Mouse (Mus musculus): ENCODE measurements around the gene Ror2. TPM values are rescaled to one million over a fixed set of nuclear protein-coding genes. Genes with fewer than 3 reads are reported as not detected.
"Not testable (repeated sequence)": the region's sequence is repeated elsewhere in the genome, so short reads cannot be mapped to it uniquely, and the experiment has no call there.

Ror2 gene
- polyA plus RNA-seq (2014; fragmentation: Nextera tagmentation; extraction: Ambion mirVana) = 2.2 and 2.6 TPM in 2 replicates

DNA sequence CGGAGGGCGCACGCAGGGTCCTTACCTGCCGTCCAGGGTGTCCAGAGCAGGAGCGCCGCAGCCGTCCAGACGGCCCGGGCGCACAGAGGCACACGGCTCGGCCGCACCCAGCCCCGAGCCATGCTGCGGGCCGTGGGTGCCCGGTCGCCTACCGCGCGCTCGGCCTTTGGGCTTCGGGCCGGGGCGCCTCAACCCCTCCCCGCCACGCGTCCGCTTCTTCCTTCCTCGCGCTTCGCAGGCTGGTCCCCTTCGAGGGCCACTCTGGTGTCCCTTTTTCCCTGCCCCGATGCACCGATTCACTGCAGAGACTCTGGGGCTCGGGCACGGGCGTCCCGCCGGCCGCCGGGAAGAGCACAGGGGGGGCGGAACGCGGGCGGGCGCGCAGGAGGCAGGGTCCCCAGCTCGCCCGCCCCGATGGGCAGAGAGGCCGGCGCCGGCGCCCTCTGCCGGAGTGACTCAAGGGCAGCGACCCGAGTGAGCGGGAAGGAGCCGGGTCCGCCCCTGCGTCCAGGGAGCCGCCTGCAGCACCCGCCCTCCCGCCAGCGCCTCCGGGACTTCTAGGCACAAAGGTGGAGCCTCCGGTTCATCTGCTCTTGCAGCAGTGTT lies at the start of gene Ror2:
Gene Ror2, minus strand, starts transcription at position 369 of the 606 bp plus-strand sequence.
- H3K4me1 ChIP-seq (ENCODE audit: control insufficient read depth, insufficient read depth, low read length) = peaks cover 16% of the 10 kb centered on the region
- no peak within 1 kb of the TSS for H3K27ac ChIP-seq (ENCODE audit: low read depth, low read length)
- peak within 1 kb of the TSS; percentile 52 for H3K4me3 ChIP-seq (ENCODE audit: low read depth, low read length)
- H3K9me3 ChIP-seq (replicated peaks; ENCODE audit: control insufficient read depth, low read length) = no peaks in the 10 kb centered on the region
- ATAC-seq = peak; percentile 87
- WGBS = under 1% methylated on average over 50 of the region's 68 CpGs
- H3K27me3 ChIP-seq (replicated peaks; ENCODE audit: control insufficient read depth, insufficient read depth, low read length) = peaks cover 15% of the 10 kb centered on the region; the same call in 1 of the 2 replicates
- no peaks in the 10 kb centered on the region for H3K36me3 ChIP-seq (ENCODE audit: control insufficient read depth, insufficient read depth, low read length)
- peak; percentile 75 for DNase-seq (ENCODE audit: low spot score)
- H3K4me2 ChIP-seq (ENCODE audit: low read length) = peak within 1 kb of the TSS; percentile 71
- H3K9ac ChIP-seq (ENCODE audit: low read length) = peak within 1 kb of the TSS; percentile 74

- no peaks in the 10 kb centered on the region for H3K4me1 ChIP-seq (ENCODE audit: control insufficient read depth, insufficient read depth, low read length)
- H3K4me2 ChIP-seq (ENCODE audit: low read length) = no peak overlapping the region
- WGBS = 92% methylated on average over 8 of the region's 8 CpGs
- no peak overlapping the region for H3K4me3 ChIP-seq (ENCODE audit: low read depth, low read length)
- no peak overlapping the region for H3K9ac ChIP-seq (ENCODE audit: low read length)
- ATAC-seq = no peak
- peaks cover 60% of the 10 kb centered on the region for H3K36me3 ChIP-seq (ENCODE audit: control insufficient read depth, insufficient read depth, low read length)
- no peaks in the 10 kb centered on the region for H3K9me3 ChIP-seq (replicated peaks; ENCODE audit: control insufficient read depth, low read length)
- no peak overlapping the region for H3K27ac ChIP-seq (ENCODE audit: low read depth, low read length)
- DNase-seq (ENCODE audit: low spot score) = no peak
- H3K27me3 ChIP-seq (replicated peaks; ENCODE audit: control insufficient read depth, insufficient read depth, low read length) = no peaks in the 10 kb centered on the region
Observed at GRCm38 (mm10) chr13:53333769-53334168, 47.8 kb upstream of the Ror2 start.

GRCm38 (mm10) chr13:53330246-53330645 lies 44.3 kb upstream of the Ror2 start:
- Histone ChIP-seq H3K27ac (ENCODE audit: low read depth, low read length) (no peak overlapping the region), H3K4me2 (ENCODE audit: low read length) (no peak overlapping the region), H3K9ac (ENCODE audit: low read length) (no peak overlapping the region), H3K36me3 (ENCODE audit: control insufficient read depth, insufficient read depth, low read length) (peaks cover 30% of the 10 kb centered on the region), H3K4me1 (ENCODE audit: control insufficient read depth, insufficient read depth, low read length) (no peaks in the 10 kb centered on the region), H3K27me3 (replicated peaks; ENCODE audit: control insufficient read depth, insufficient read depth, low read length) (no peaks in the 10 kb centered on the region), H3K9me3 (replicated peaks; ENCODE audit: control insufficient read depth, low read length) (no peaks in the 10 kb centered on the region), H3K4me3 (ENCODE audit: low read depth, low read length) (no peak overlapping the region)
- WGBS = 74% methylated on average over 2 of the region's 2 CpGs
- ATAC-seq = no peak
- no peak for DNase-seq (ENCODE audit: low spot score)

DNA sequence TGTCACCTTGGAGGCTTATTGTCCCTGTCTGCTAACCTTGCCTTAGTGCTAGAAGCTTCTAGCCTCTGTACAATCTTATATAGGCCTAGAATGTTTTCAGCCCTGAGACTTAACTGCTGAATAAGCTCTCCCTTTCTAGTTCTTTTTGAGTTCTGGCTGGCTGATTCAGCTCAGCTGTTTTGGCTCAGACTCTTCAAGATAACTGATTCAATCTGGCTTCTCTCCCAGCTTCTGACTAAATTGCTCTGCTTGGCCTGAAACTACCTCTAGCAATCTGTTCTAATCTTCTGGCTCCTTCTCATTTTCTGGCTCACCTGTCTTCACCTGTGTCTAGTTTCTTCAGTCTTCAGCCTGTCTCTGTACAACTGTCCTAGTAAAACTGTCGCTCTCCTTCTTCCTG lies 39.6 kb upstream of the Ror2 start:
- Histone ChIP-seq H3K9me3 (replicated peaks; ENCODE audit: control insufficient read depth, low read length) (no peaks in the 10 kb centered on the region), H3K4me1 (ENCODE audit: control insufficient read depth, insufficient read depth, low read length) (no peaks in the 10 kb centered on the region), H3K27me3 (replicated peaks; ENCODE audit: control insufficient read depth, insufficient read depth, low read length) (no peaks in the 10 kb centered on the region), H3K9ac (ENCODE audit: low read length) (no peak overlapping the region), H3K36me3 (ENCODE audit: control insufficient read depth, insufficient read depth, low read length) (no peaks in the 10 kb centered on the region), H3K4me3 (ENCODE audit: low read depth, low read length) (no peak overlapping the region), H3K27ac (ENCODE audit: low read depth, low read length) (no peak overlapping the region), H3K4me2 (ENCODE audit: low read length) (no peak overlapping the region)
- ATAC-seq (no peak), DNase-seq (ENCODE audit: low spot score) (peak; percentile 59)
- 95% methylated on average over 1 of the region's 1 CpGs for WGBS

DNA sequence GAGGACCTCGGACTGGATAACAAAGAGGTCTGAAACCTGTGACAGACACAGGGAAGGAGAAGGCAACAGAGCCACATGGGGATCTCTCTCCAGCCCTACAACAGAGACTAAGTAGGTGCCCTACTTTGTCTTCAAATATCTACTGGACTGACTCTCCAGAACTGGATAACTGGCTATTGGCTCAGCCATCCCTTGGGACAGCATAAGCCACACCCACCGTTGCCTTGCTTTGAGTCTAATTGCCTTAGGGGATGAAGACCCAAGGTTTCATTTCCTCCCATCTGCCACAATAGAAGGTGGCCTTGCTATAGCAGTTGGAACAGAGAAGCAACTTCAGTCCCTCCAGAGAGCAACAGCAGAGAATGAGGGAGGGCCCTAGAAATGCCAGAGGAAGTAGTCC lies 37.7 kb upstream of the Ror2 start:
- DNase-seq (ENCODE audit: low spot score) = no peak

GRCm38 (mm10) chr13:53320899-53321298 lies 35.0 kb upstream of the Ror2 start:
- Histone ChIP-seq H3K4me1 (ENCODE audit: control insufficient read depth, insufficient read depth, low read length) (no peaks in the 10 kb centered on the region), H3K9me3 (replicated peaks; ENCODE audit: control insufficient read depth, low read length) (no peaks in the 10 kb centered on the region), H3K27me3 (replicated peaks; ENCODE audit: control insufficient read depth, insufficient read depth, low read length) (no peaks in the 10 kb centered on the region), H3K4me3 (ENCODE audit: low read depth, low read length) (no peak overlapping the region), H3K4me2 (ENCODE audit: low read length) (no peak overlapping the region), H3K36me3 (ENCODE audit: control insufficient read depth, insufficient read depth, low read length) (no peaks in the 10 kb centered on the region), H3K27ac (ENCODE audit: low read depth, low read length) (no peak overlapping the region), H3K9ac (ENCODE audit: low read length) (no peak overlapping the region)
- 86% methylated on average over 12 of the region's 12 CpGs for WGBS
- no peak for ATAC-seq
- no peak for DNase-seq (ENCODE audit: low spot score)

More for the DNA sequence above, 37.7 kb upstream of the Ror2 start:
- H3K36me3 ChIP-seq (ENCODE audit: control insufficient read depth, insufficient read depth, low read length) = no peaks in the 10 kb centered on the region
- H3K4me2 ChIP-seq (ENCODE audit: low read length) = no peak overlapping the region
- WGBS = 91% methylated on average over 2 of the region's 2 CpGs
- no peak overlapping the region for H3K9ac ChIP-seq (ENCODE audit: low read length)
- H3K9me3 ChIP-seq (replicated peaks; ENCODE audit: control insufficient read depth, low read length) = no peaks in the 10 kb centered on the region
- no peaks in the 10 kb centered on the region for H3K4me1 ChIP-seq (ENCODE audit: control insufficient read depth, insufficient read depth, low read length)
- H3K27me3 ChIP-seq (replicated peaks; ENCODE audit: control insufficient read depth, insufficient read depth, low read length) = no peaks in the 10 kb centered on the region
- no peak overlapping the region for H3K4me3 ChIP-seq (ENCODE audit: low read depth, low read length)
- ATAC-seq = no peak
- no peak overlapping the region for H3K27ac ChIP-seq (ENCODE audit: low read depth, low read length)

- Histone ChIP-seq H3K4me1 (ENCODE audit: control insufficient read depth, insufficient read depth, low read length) (no peaks in the 10 kb centered on the region), H3K36me3 (ENCODE audit: control insufficient read depth, insufficient read depth, low read length) (no peaks in the 10 kb centered on the region), H3K4me2 (ENCODE audit: low read length) (no peak overlapping the region), H3K27ac (ENCODE audit: low read depth, low read length) (no peak overlapping the region), H3K9ac (ENCODE audit: low read length) (no peak overlapping the region), H3K9me3 (replicated peaks; ENCODE audit: control insufficient read depth, low read length) (no peaks in the 10 kb centered on the region), H3K4me3 (ENCODE audit: low read depth, low read length) (no peak overlapping the region), H3K27me3 (replicated peaks; ENCODE audit: control insufficient read depth, insufficient read depth, low read length) (no peaks in the 10 kb centered on the region)
- ATAC-seq = no peak
- DNase-seq (ENCODE audit: low spot score) = no peak
- WGBS = 63% methylated on average over 11 of the region's 11 CpGs
Observed at GRCm38 (mm10) chr13:53316515-53317295, 30.8 kb upstream of the Ror2 start.

GRCm38 (mm10) chr13:53315757-53316156 lies 29.8 kb upstream of the Ror2 start:
- H3K4me1 ChIP-seq (ENCODE audit: control insufficient read depth, insufficient read depth, low read length); H3K9ac ChIP-seq (ENCODE audit: low read length); ATAC-seq; H3K36me3 ChIP-seq (ENCODE audit: control insufficient read depth, insufficient read depth, low read length); H3K27me3 ChIP-seq (replicated peaks; ENCODE audit: control insufficient read depth, insufficient read depth, low read length); H3K9me3 ChIP-seq (replicated peaks; ENCODE audit: control insufficient read depth, low read length); H3K4me2 ChIP-seq (ENCODE audit: low read length); H3K4me3 ChIP-seq (ENCODE audit: low read depth, low read length); H3K27ac ChIP-seq (ENCODE audit: low read depth, low read length); DNase-seq (ENCODE audit: low spot score): not testable (repeated sequence)
- 77% methylated on average over 4 of the region's 4 CpGs for WGBS

GRCm38 (mm10) chr13:53310442-53310841 lies 24.5 kb upstream of the Ror2 start:
- no peak for DNase-seq (ENCODE audit: low spot score)

More at GRCm38 (mm10) chr13:53310442-53310841, 24.5 kb upstream of the Ror2 start:
- Histone ChIP-seq H3K27ac (ENCODE audit: low read depth, low read length) (no peak overlapping the region), H3K4me2 (ENCODE audit: low read length) (no peak overlapping the region), H3K36me3 (ENCODE audit: control insufficient read depth, insufficient read depth, low read length) (no peaks in the 10 kb centered on the region), H3K4me3 (ENCODE audit: low read depth, low read length) (no peak overlapping the region), H3K9ac (ENCODE audit: low read length) (no peak overlapping the region), H3K4me1 (ENCODE audit: control insufficient read depth, insufficient read depth, low read length) (peaks cover 14% of the 10 kb centered on the region), H3K9me3 (replicated peaks; ENCODE audit: control insufficient read depth, low read length) (no peaks in the 10 kb centered on the region), H3K27me3 (replicated peaks; ENCODE audit: control insufficient read depth, insufficient read depth, low read length) (no peaks in the 10 kb centered on the region)
- WGBS = 93% methylated on average over 5 of the region's 5 CpGs
- no peak for ATAC-seq

All from forebrain, embryonic 14.5 days (tissue).